8 mouse cellular contexts compared by ENCODE assay signal in genomic region chr8:105269461-105269947, GRCm38 (mm10). TPM values are rescaled to one million over a fixed set of nuclear protein-coding genes. Genes with fewer than 3 reads are reported as not detected.
DNase-seq lines count a peak whose midpoint lies in the region; ATAC-seq and TF ChIP-seq lines count a peak whose summit lies in the region.

Hsf4 (plus strand) TSS chr8:105269801.

- peak; percentile 62 for DNase-seq in liver, adult 2 months (ENCODE audit: extremely low read depth, low read depth, low spot score)
- DNase-seq in liver, result no peak
- peak; percentile 76 for DNase-seq in adrenal gland, postnatal 25 days
- DNase-seq in forebrain, embryonic 14.5 days (ENCODE audit: low spot score), result no peak
- no peak for DNase-seq in limb, embryonic 14.5 days (ENCODE audit: low spot score)
- no peak for DNase-seq in spleen, postnatal 4 days (ENCODE audit: low spot score in 2 of 2)

- WGBS in liver, adult 2 months, result 1% methylated on average over 42 of the region's 42 CpGs
- WGBS in forebrain, embryonic 14.5 days, result 1% methylated on average over 39 of the region's 42 CpGs
- WGBS in hindbrain, embryonic 13.5 days, result under 1% methylated on average over 42 of the region's 42 CpGs
- 8% methylated on average over 38 of the region's 42 CpGs for WGBS in limb, embryonic 14.5 days
- WGBS in midbrain, embryonic 15.5 days, result under 1% methylated on average over 42 of the region's 42 CpGs

- no peaks in the 10 kb centered on the region for H3K27me3 ChIP-seq in liver, adult 2 months (ENCODE audit: control insufficient read depth, insufficient read depth, low read length)
- H3K27me3 ChIP-seq in forebrain, embryonic 14.5 days (replicated peaks; ENCODE audit: control insufficient read depth, insufficient read depth, low read length), result peaks cover 96% of the 10 kb centered on the region
- H3K27me3 ChIP-seq in hindbrain, embryonic 13.5 days, result peaks cover 99% of the 10 kb centered on the region
- H3K27me3 ChIP-seq in limb, embryonic 14.5 days (ENCODE audit: control insufficient read depth, insufficient read depth, low read length), result peaks cover 81% of the 10 kb centered on the region
- peaks cover 89% of the 10 kb centered on the region for H3K27me3 ChIP-seq in midbrain, embryonic 15.5 days (replicated peaks)

- H3K79me2 ChIP-seq in liver, adult 2 months (ENCODE audit: control insufficient read depth, insufficient read depth, low read length), result peaks cover 7% of the 10 kb centered on the region

- peak within 1 kb of the TSS; percentile 69 for H3K4me2 ChIP-seq in forebrain, embryonic 14.5 days (ENCODE audit: low read length)
- H3K4me2 ChIP-seq in hindbrain, embryonic 13.5 days, result peak within 1 kb of the TSS; percentile 72
- H3K4me2 ChIP-seq in limb, embryonic 14.5 days (replicated peaks; ENCODE audit: low read depth, low read length, severe bottlenecking), result peak within 1 kb of the TSS; percentile 86
- H3K4me2 ChIP-seq in midbrain, embryonic 15.5 days, result peak within 1 kb of the TSS; percentile 85

- peaks cover 18% of the 10 kb centered on the region for H3K4me1 ChIP-seq in liver, adult 2 months (ENCODE audit: control insufficient read depth, insufficient read depth, low read length)
- H3K4me1 ChIP-seq in forebrain, embryonic 14.5 days (ENCODE audit: control insufficient read depth, insufficient read depth, low read length), result peaks cover 5% of the 10 kb centered on the region; the same call in 1 of the 2 replicates
- H3K4me1 ChIP-seq in hindbrain, embryonic 13.5 days (replicated peaks), result peaks cover 41% of the 10 kb centered on the region
- H3K4me1 ChIP-seq in limb, embryonic 14.5 days (ENCODE audit: control insufficient read depth, insufficient read depth, low read length), result peaks cover 32% of the 10 kb centered on the region
- peaks cover 37% of the 10 kb centered on the region for H3K4me1 ChIP-seq in midbrain, embryonic 15.5 days

- TF ChIP-seq POLR2A in liver, adult 2 months (IDR thresholded peaks at IDR 0.05; ENCODE audit: extremely low read depth, insufficient read depth, low read length), result peak; percentile 75
- no peak for TF ChIP-seq POLR2A in limb, embryonic 14.5 days (IDR thresholded peaks at IDR 0.05; ENCODE audit: borderline replicate concordance, extremely low read depth, insufficient read depth, insufficient read length)

- no peaks in the 10 kb centered on the region for H3K9me3 ChIP-seq in forebrain, embryonic 14.5 days (replicated peaks; ENCODE audit: control insufficient read depth, low read length)
- H3K9me3 ChIP-seq in hindbrain, embryonic 13.5 days, result peaks cover 5% of the 10 kb centered on the region; the same call in 1 of the 2 replicates
- no peaks in the 10 kb centered on the region for H3K9me3 ChIP-seq in limb, embryonic 14.5 days (ENCODE audit: control insufficient read depth, low read length)
- no peaks in the 10 kb centered on the region for H3K9me3 ChIP-seq in midbrain, embryonic 15.5 days

- no peak for TF ChIP-seq CTCF in liver, adult 2 months (IDR thresholded peaks at IDR 0.05; ENCODE audit: low read depth, low read length)

- peak within 1 kb of the TSS; percentile 92 for H3K9ac ChIP-seq in liver, adult 2 months (ENCODE audit: low read depth, low read length)
- H3K9ac ChIP-seq in forebrain, embryonic 14.5 days (ENCODE audit: low read length), result peak within 1 kb of the TSS; percentile 58
- H3K9ac ChIP-seq in hindbrain, embryonic 13.5 days, result peak within 1 kb of the TSS; percentile 65
- peak within 1 kb of the TSS; percentile 44 for H3K9ac ChIP-seq in limb, embryonic 14.5 days (ENCODE audit: low read depth, low read length, severe bottlenecking)
- H3K9ac ChIP-seq in midbrain, embryonic 15.5 days, result peak within 1 kb of the TSS; percentile 49

- H3K4me3 ChIP-seq in liver, adult 2 months (ENCODE audit: insufficient read depth, low read depth, low read length), result peak within 1 kb of the TSS; percentile 78
- peak within 1 kb of the TSS; percentile 45 for H3K4me3 ChIP-seq in forebrain, embryonic 14.5 days (ENCODE audit: low read depth, low read length)
- H3K4me3 ChIP-seq in hindbrain, embryonic 13.5 days, result peak within 1 kb of the TSS; percentile 51
- peak within 1 kb of the TSS; percentile 44 for H3K4me3 ChIP-seq in limb, embryonic 14.5 days (replicated peaks; ENCODE audit: low read length)
- peak within 1 kb of the TSS; percentile 54 for H3K4me3 ChIP-seq in midbrain, embryonic 15.5 days

- peak within 1 kb of the TSS; percentile 86 for H3K27ac ChIP-seq in liver, adult 2 months (replicated peaks; ENCODE audit: insufficient read depth, low read depth, low read length)
- H3K27ac ChIP-seq in forebrain, embryonic 14.5 days (ENCODE audit: low read depth, low read length), result no peak within 1 kb of the TSS
- H3K27ac ChIP-seq in hindbrain, embryonic 13.5 days, result peak within 1 kb of the TSS; percentile 64
- no peak within 1 kb of the TSS for H3K27ac ChIP-seq in limb, embryonic 14.5 days (replicated peaks; ENCODE audit: low read depth, low read length)
- H3K27ac ChIP-seq in midbrain, embryonic 15.5 days, result peak within 1 kb of the TSS; percentile 66

- no peaks in the 10 kb centered on the region for H3K36me3 ChIP-seq in liver, adult 2 months (ENCODE audit: control insufficient read depth, insufficient read depth, low read length)
- H3K36me3 ChIP-seq in forebrain, embryonic 14.5 days (ENCODE audit: control insufficient read depth, insufficient read depth, low read length), result no peaks in the 10 kb centered on the region
- no peaks in the 10 kb centered on the region for H3K36me3 ChIP-seq in hindbrain, embryonic 13.5 days
- no peaks in the 10 kb centered on the region for H3K36me3 ChIP-seq in limb, embryonic 14.5 days (ENCODE audit: control insufficient read depth, insufficient read depth, low read length)
- no peaks in the 10 kb centered on the region for H3K36me3 ChIP-seq in midbrain, embryonic 15.5 days (replicated peaks)

- ATAC-seq in forebrain, embryonic 14.5 days, result no peak
- ATAC-seq in hindbrain, embryonic 13.5 days (ENCODE audit: low FRiP score), result no peak
- no peak for ATAC-seq in limb, embryonic 14.5 days (ENCODE audit: low FRiP score, low read depth)
- ATAC-seq in midbrain, embryonic 15.5 days (replicated peaks), result no peak

RNA-seq across cellular contexts. Expression of gene Hsf4, which starts in this region (rescaled TPM):
- 4.4 and 4.8 TPM in 2 replicates for total RNA-seq in liver, adult 2 months (2014; rRNA removed)
- polyA plus RNA-seq in liver, adult 2 months (2012; rRNA removed), result 9.4 and 11.0 TPM in 2 replicates
- 0.70 and 1.1 TPM in 2 replicates for total RNA-seq in adrenal gland, postnatal 25 days (2021)
- polyA plus RNA-seq in forebrain, embryonic 14.5 days (2014; fragmentation: Nextera tagmentation; extraction: Ambion mirVana), result 0.14 and 0.37 TPM in 2 replicates
- polyA plus RNA-seq in hindbrain, embryonic 13.5 days (2015; fragmentation: Nextera tagmentation; extraction: Ambion mirVana), result 0.27 and 0.44 TPM in 2 replicates
- polyA plus RNA-seq in limb, embryonic 14.5 days (2012; rRNA removed), result 0.47 and 0.62 TPM in 2 replicates
- polyA plus RNA-seq in limb, embryonic 14.5 days (2014; fragmentation: Nextera tagmentation; extraction: Ambion mirVana), result 0.14 TPM in 1 of 2 replicates, not detected in the other
- polyA plus RNA-seq in midbrain, embryonic 15.5 days (2015; fragmentation: Nextera tagmentation; extraction: Ambion mirVana), result 0.25 and 0.42 TPM in 2 replicates

Comparison
In these comparisons a context has a peak if more than half of its experiments do, and no peak if none do; other contexts are left out.
1. DNase-seq: peak in liver, adult 2 months (single experiment) and adrenal gland, postnatal 25 days (single experiment); none in liver (single experiment), forebrain, embryonic 14.5 days (single experiment), limb, embryonic 14.5 days (single experiment) and spleen, postnatal 4 days (0 of 2).
2. H3K27ac ChIP-seq: peak in liver, adult 2 months (single experiment), hindbrain, embryonic 13.5 days (single experiment) and midbrain, embryonic 15.5 days (single experiment); none in forebrain, embryonic 14.5 days (single experiment) and limb, embryonic 14.5 days (single experiment).
3. Peak in every context shown above with its lines, with median percentiles within 50 percentile points of each other: H3K4me3 ChIP-seq, H3K9ac ChIP-seq and H3K4me2 ChIP-seq.